Mouse (Mus musculus) stomach, postnatal 0 days (tissue): ENCODE data around the gene Cacna1i.

Source experiments
- CTCF ChIP-seq: IDR thresholded peaks from 2 replicates; pipeline ENCODE4 v1.5.1; 2016; ENCODE audit warnings: antibody characterized with exemption, low read depth, mild to moderate bottlenecking, moderate library complexity
- EP300 ChIP-seq: optimal IDR thresholded peaks from 2 replicates; pipeline ENCODE3; 2016; ENCODE audit warnings: antibody characterized with exemption

GRCm38 (mm10) chr15:80248596-80248995 is 38.4 kb upstream of the Cacna1i start:
- TF ChIP-seq CTCF (no peak), EP300 (no peak)
